Mouse (Mus musculus) forebrain, embryonic 14.5 days (tissue): ENCODE data around the gene Abca12. TPM values are rescaled to one million over a fixed set of nuclear protein-coding genes. Genes with fewer than 3 reads are reported as not detected.

Experiments
- ATAC-seq: fragments of 200-750 bp; cut with Nextera tagmentation; 2 replicates; pipeline ENCODE4 v1.8.0; 2017; ENCODE audit warnings: mild to moderate bottlenecking, moderate library complexity
- DNase-seq: peaks from one replicate; pipeline ENCODE4 v3.0.0-alpha.2; 2015; ENCODE audit warnings: low spot score
- H3K27ac ChIP-seq: fragments of 300-500 bp; sonication (generic); 2 replicates; pipeline ENCODE4 v1.5.1; 2014; ENCODE audit warnings: low read depth, mild to moderate bottlenecking, control low read depth, low read length, moderate library complexity
- H3K27me3 ChIP-seq: fragments of 300-500 bp; sonication (generic); replicated peaks from 2 replicates; pipeline ENCODE4 v1.6.1; 2014; ENCODE audit warnings: low read length, control low read depth, mixed read lengths; ENCODE audit not compliant: control insufficient read depth, insufficient read depth
- H3K36me3 ChIP-seq: fragments of 300-500 bp; sonication (generic); 2 replicates; pipeline ENCODE4 v1.6.1; 2014; ENCODE audit warnings: low read length, control low read depth; ENCODE audit not compliant: control insufficient read depth, insufficient read depth
- H3K4me1 ChIP-seq: fragments of 300-500 bp; sonication (generic); 2 replicates; pipeline ENCODE4 v1.6.1; 2014; ENCODE audit warnings: antibody characterized with exemption, low read length, control low read depth; ENCODE audit not compliant: control insufficient read depth, insufficient read depth
- H3K4me2 ChIP-seq: fragments of 300-500 bp; sonication (generic); 2 replicates; pipeline ENCODE4 v1.6.1; 2014; ENCODE audit warnings: mild to moderate bottlenecking, control low read depth, low read length
- H3K4me3 ChIP-seq: fragments of 300-500 bp; sonication (generic); 2 replicates; pipeline ENCODE4 v1.5.1; 2014; ENCODE audit warnings: low read depth, low read length, control low read depth
- H3K9ac ChIP-seq: fragments of 300-500 bp; sonication (generic); 2 replicates; pipeline ENCODE4 v1.6.1; 2014; ENCODE audit warnings: mild to moderate bottlenecking, low read length, control low read depth, moderate library complexity
- H3K9me3 ChIP-seq: fragments of 300-500 bp; sonication (generic); replicated peaks from 2 replicates; pipeline ENCODE4 v1.6.1; 2016; ENCODE audit warnings: low read length, control low read depth, mixed read lengths; ENCODE audit not compliant: control insufficient read depth
- WGBS: fragments of 180-500 bp; shearing (Covaris S2); extraction: QIAGEN DNeasy Blood & Tissue Kit; methylation state at CpG from one replicate; pipeline ENCODE4 v1.1.7; 2014; 5-methylcytosine and 5-hydroxymethylcytosine counted together
- polyA plus RNA-seq: library from polyadenylated mRNA; unstranded; fragments of >200 nt; fragmentation: Nextera tagmentation; extraction: Ambion mirVana; gene quantifications from 2 replicates; pipeline ENCODE4 v1.2.1, GENCODE M21; 2014

The Abca12 gene
- polyA plus RNA-seq, 1 experiment from 2014 or later, result not detected

DNA sequence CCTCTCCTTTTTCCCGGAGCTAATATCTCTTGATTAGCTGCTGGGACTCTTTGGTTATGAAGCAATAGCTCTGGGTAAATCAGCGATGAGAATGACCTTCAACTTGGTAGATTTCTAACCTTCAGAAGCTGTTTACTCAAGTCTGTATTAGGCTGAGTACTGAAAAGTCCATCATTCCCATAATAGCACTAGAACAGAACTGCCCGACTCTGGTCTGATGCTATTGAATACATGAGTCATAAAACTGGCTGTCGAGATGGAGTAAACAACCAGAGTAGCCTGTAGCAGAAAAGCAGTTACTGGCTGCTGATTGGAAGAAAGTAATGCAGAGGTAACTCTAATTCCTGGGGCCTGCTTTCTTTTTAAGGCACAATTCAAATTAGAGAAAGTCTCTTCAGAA is 211.1 kb downstream of the Abca12 start:
- no peak overlapping the region for H3K27ac ChIP-seq
- H3K9ac ChIP-seq, result no peak overlapping the region
- WGBS, result 91% methylated on average over 4 of the region's 4 CpGs

DNA sequence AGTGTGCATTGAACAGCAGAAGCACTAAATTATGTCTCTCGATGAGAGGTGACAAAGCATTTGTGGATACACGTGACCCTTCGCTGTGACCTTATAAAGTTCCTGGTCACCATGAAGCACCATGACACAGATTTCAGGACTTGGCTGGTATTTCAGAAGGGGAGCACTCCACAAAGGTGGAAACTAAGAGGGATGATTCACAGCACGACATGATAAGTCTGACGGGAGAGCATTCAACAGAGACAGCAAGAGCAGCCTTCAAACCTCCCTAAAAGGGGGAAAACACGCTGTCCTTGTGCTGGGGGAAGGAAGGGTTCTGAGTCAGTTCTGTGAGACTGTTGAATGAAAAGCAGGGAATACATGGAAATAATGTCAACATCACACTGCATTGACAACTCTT is 218.5 kb downstream of the Abca12 start:
- Histone ChIP-seq H3K9me3 (0 out of 2 replicates have a peak, but pooled peaks cover 3% of the 10 kb centered on the region), H3K4me3 (no peak overlapping the region), H3K9ac (no peak overlapping the region), H3K4me1 (no peaks in the 10 kb centered on the region), H3K36me3 (no peaks in the 10 kb centered on the region), H3K27me3 (no peaks in the 10 kb centered on the region), H3K4me2 (no peak overlapping the region), H3K27ac (no peak overlapping the region)
- ATAC-seq, result no peak
- no peak for DNase-seq
- 89% methylated on average over 6 of the region's 6 CpGs for WGBS

More for the DNA sequence above, 211.1 kb downstream of the Abca12 start:
- Histone ChIP-seq H3K9me3 (no peaks in the 10 kb centered on the region), H3K4me3 (no peak overlapping the region), H3K36me3 (no peaks in the 10 kb centered on the region), H3K4me2 (no peak overlapping the region), H3K4me1 (no peaks in the 10 kb centered on the region), H3K27me3 (no peaks in the 10 kb centered on the region)
- ATAC-seq, result no peak
- DNase-seq, result no peak

DNA sequence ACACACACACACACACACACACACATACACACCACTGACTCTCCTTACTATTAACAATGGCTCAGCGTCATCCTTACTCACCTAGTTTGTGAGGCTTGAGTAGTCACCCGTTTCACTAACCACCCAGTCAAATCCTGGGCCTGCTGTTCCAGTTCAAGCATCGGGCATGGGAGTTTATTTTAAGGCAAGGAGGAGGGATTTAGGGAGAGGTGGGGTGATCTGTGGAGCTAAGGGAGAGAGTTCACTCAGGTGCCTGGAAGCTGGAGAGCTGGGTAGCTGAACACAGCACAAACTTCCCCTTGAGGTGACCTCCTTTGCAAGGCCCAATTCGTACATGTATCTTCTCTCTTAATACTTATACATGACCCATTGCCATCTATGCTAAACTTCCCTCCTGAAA is 219.4 kb downstream of the Abca12 start:
- DNase-seq, result no peak
- no peaks in the 10 kb centered on the region for H3K36me3 ChIP-seq
- no peak overlapping the region for H3K4me2 ChIP-seq
- H3K9me3 ChIP-seq, result 0 out of 2 replicates have a peak, but pooled peaks cover 3% of the 10 kb centered on the region
- H3K27ac ChIP-seq, result no peak overlapping the region
- no peak overlapping the region for H3K9ac ChIP-seq
- 85% methylated on average over 4 of the region's 4 CpGs for WGBS
- ATAC-seq, result no peak
- H3K27me3 ChIP-seq, result no peaks in the 10 kb centered on the region
- no peaks in the 10 kb centered on the region for H3K4me1 ChIP-seq
- H3K4me3 ChIP-seq, result no peak overlapping the region

DNA sequence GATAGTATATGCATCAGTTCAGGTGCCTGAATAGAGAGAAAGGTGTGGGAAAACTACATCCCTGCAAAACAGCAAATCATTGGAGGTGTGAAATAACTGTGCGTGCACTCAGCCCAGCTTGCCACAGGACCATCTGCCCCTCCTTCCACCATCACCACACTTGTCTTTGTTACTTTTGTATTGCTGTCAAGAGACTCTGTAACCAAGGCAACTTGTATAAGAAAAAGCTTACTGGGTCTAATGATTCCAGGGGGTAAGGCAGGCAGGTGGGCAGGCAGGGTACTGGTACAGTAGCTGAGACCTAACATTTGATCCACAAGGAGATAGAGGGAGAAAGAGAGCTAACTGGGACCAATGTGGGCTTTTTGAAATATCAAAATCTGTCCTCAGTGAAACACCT is 220.8 kb downstream of the Abca12 start:
- WGBS, result 21% methylated on average over 1 of the region's 1 CpGs
- ATAC-seq (peak; percentile 77), DNase-seq (peak; percentile 40)

More for the DNA sequence above, 220.8 kb downstream of the Abca12 start:
- no peaks in the 10 kb centered on the region for H3K4me1 ChIP-seq
- no peak overlapping the region for H3K27ac ChIP-seq
- no peak overlapping the region for H3K9ac ChIP-seq
- H3K9me3 ChIP-seq, result 0 out of 2 replicates have a peak, but pooled peaks cover 3% of the 10 kb centered on the region
- H3K27me3 ChIP-seq, result no peaks in the 10 kb centered on the region
- no peak overlapping the region for H3K4me3 ChIP-seq
- no peaks in the 10 kb centered on the region for H3K36me3 ChIP-seq
- H3K4me2 ChIP-seq, result no peak overlapping the region

Other genes starting within 250 kb of the Abca12 start
- 41.4 and 43.0 TPM in 2 replicates for gene Atic, start 142.2 kb upstream of the Abca12 start, polyA plus RNA-seq
- 22.5 and 34.9 TPM in 2 replicates for gene Fn1, start 238.3 kb upstream of the Abca12 start, polyA plus RNA-seq